Mouse (Mus musculus) MEL (cell line): ENCODE data around the gene Fam166a. TPM values are rescaled to one million over a fixed set of nuclear protein-coding genes. Genes with fewer than 3 reads are reported as not detected.

Experiments
- DNase-seq: peaks from one replicate; pipeline ENCODE4 v3.0.0; 2011; ENCODE audit warnings: low read depth, low spot score
- H3K27ac ChIP-seq: 2 replicates; pipeline ENCODE4 v1.5.1; 2012; ENCODE audit warnings: low read depth, mild to moderate bottlenecking, control low read depth, low read length, moderate library complexity; ENCODE audit not compliant: control insufficient read depth
- H3K27me3 ChIP-seq, 2 experiments: fragments of 150-350 bp in 1 of 2; sonication (generic) in 1 of 2; 2 replicates each; pipeline ENCODE4 v1.6.1; 2012; ENCODE audit warnings: low read length in 2 of 2, mild to moderate bottlenecking in 2 of 2, improper control_type of control experiment in 1 of 2, moderate library complexity in 1 of 2; ENCODE audit not compliant: insufficient read depth in 2 of 2, control insufficient read depth in 1 of 2
- H3K36me3 ChIP-seq, 2 experiments: 2 replicates each; pipeline ENCODE4 v1.6.1; 2012 to 2014; ENCODE audit warnings: low read length in 2 of 2, improper control_type of control experiment in 1 of 2, inconsistent platforms in 1 of 2, mild to moderate bottlenecking in 1 of 2; ENCODE audit not compliant: insufficient read depth in 2 of 2, control insufficient read depth in 1 of 2
- H3K4me1 ChIP-seq, 2 experiments: fragments of 150-350 bp in 1 of 2; sonication (generic) in 1 of 2; 2 replicates each; pipeline ENCODE4 v1.6.1; 2012; ENCODE audit warnings: low read length in 2 of 2, improper control_type of control experiment in 1 of 2, mild to moderate bottlenecking in 1 of 2; ENCODE audit not compliant: insufficient read depth in 2 of 2, control insufficient read depth in 1 of 2
- H3K4me3 ChIP-seq, 2 experiments: fragments of 150-350 bp in 1 of 2; sonication (generic) in 1 of 2; 2 replicates each; pipeline ENCODE4 v1.5.1; 2012; ENCODE audit warnings: low read depth in 2 of 2, low read length in 2 of 2, mild to moderate bottlenecking in 2 of 2, moderate library complexity in 2 of 2, control low read depth in 1 of 2, improper control_type of control experiment in 1 of 2; ENCODE audit not compliant: control insufficient read depth in 1 of 2, insufficient read depth in 1 of 2
- H3K79me2 ChIP-seq: 2 replicates; pipeline ENCODE4 v1.6.1; 2012; ENCODE audit warnings: mild to moderate bottlenecking, low read length, moderate library complexity; ENCODE audit not compliant: control insufficient read depth, poor library complexity, insufficient read depth
- H3K9ac ChIP-seq: 2 replicates; pipeline ENCODE4 v1.6.1; 2012; ENCODE audit warnings: low read depth, mild to moderate bottlenecking, control low read depth, low read length, moderate library complexity; ENCODE audit not compliant: control insufficient read depth, poor library complexity, severe bottlenecking
- H3K9me3 ChIP-seq: fragments of 150-350 bp; sonication (generic); replicated peaks from 2 replicates; pipeline ENCODE4 v1.6.1; 2012; ENCODE audit warnings: mild to moderate bottlenecking, low read length, improper control_type of control experiment, moderate library complexity; ENCODE audit not compliant: insufficient read depth
- BHLHE40 ChIP-seq: IDR thresholded peaks from 2 replicates; pipeline ENCODE4 v1.6.1; 2012; ENCODE audit warnings: low read depth, mild to moderate bottlenecking, inconsistent platforms, low read length, improper control_type of control experiment, borderline replicate concordance
- CHD1 ChIP-seq: IDR thresholded peaks from 2 replicates; pipeline ENCODE4 v1.6.1; 2012; ENCODE audit warnings: low read depth, mild to moderate bottlenecking, inconsistent platforms, low read length, improper control_type of control experiment
- CHD2 ChIP-seq: IDR thresholded peaks from 2 replicates; pipeline ENCODE4 v1.6.1; 2011; ENCODE audit warnings: low read length, improper control_type of control experiment
- EP300 ChIP-seq, 2 experiments: IDR thresholded peaks; 2 replicates each; pipeline ENCODE4 v1.6.1; 2011; ENCODE audit warnings: improper control_type of control experiment in 2 of 2, low read length in 2 of 2, low read depth in 1 of 2, mild to moderate bottlenecking in 1 of 2
- ETS1 ChIP-seq: IDR thresholded peaks from 2 replicates; pipeline ENCODE4 v1.6.1; 2012; ENCODE audit warnings: low read depth, mild to moderate bottlenecking, inconsistent platforms, low read length, improper control_type of control experiment, moderate library complexity
- GABPA ChIP-seq: IDR thresholded peaks from 2 replicates; pipeline ENCODE4 v1.6.1; 2012; ENCODE audit warnings: low read depth, mild to moderate bottlenecking, inconsistent platforms, low read length, improper control_type of control experiment, moderate library complexity
- GATA1 ChIP-seq: IDR thresholded peaks from 2 replicates; pipeline ENCODE4 v1.6.1; 2011; ENCODE audit warnings: low read depth, low read length, improper control_type of control experiment
- JUND ChIP-seq: IDR thresholded peaks from 2 replicates; pipeline ENCODE4 v1.6.1; 2011; ENCODE audit warnings: low read depth, mild to moderate bottlenecking, improper control_type of control experiment, low read length
- KAT2A ChIP-seq: conservative IDR thresholded peaks from 2 replicates; pipeline ENCODE4 v1.6.1; 2012; ENCODE audit warnings: low read depth, low read length, improper control_type of control experiment, inconsistent platforms
- MAFK ChIP-seq: IDR thresholded peaks from 2 replicates; pipeline ENCODE4 v1.6.1; 2011; ENCODE audit warnings: low read depth, mild to moderate bottlenecking, low read length, improper control_type of control experiment, borderline replicate concordance
- MAX ChIP-seq: IDR thresholded peaks from 2 replicates; pipeline ENCODE4 v1.6.1; 2011; ENCODE audit warnings: low read length, improper control_type of control experiment
- MAZ ChIP-seq: IDR thresholded peaks from 2 replicates; pipeline ENCODE4 v1.6.1; 2012; ENCODE audit warnings: low read depth, mild to moderate bottlenecking, inconsistent platforms, low read length, improper control_type of control experiment
- MEF2A ChIP-seq: IDR thresholded peaks from 2 replicates; pipeline ENCODE4 v1.6.1; 2014; ENCODE audit warnings: low read depth, mild to moderate bottlenecking, inconsistent platforms, low read length, improper control_type of control experiment; ENCODE audit not compliant: poor library complexity, insufficient replicate concordance, severe bottlenecking; ENCODE audit errors: extremely low read depth
- MXI1 ChIP-seq: IDR thresholded peaks from 2 replicates; pipeline ENCODE4 v1.6.1; 2011; ENCODE audit warnings: mild to moderate bottlenecking, low read depth, low read length, improper control_type of control experiment
- MYB ChIP-seq: IDR thresholded peaks from 2 replicates; pipeline ENCODE4 v1.6.1; 2011; ENCODE audit warnings: mild to moderate bottlenecking, low read depth, low read length, improper control_type of control experiment
- MYC ChIP-seq: IDR thresholded peaks from 2 replicates; pipeline ENCODE4 v1.6.1; 2011; ENCODE audit warnings: low read depth, mild to moderate bottlenecking, low read length, improper control_type of control experiment, moderate library complexity
- NRF1 ChIP-seq: IDR thresholded peaks from 2 replicates; pipeline ENCODE4 v1.6.1; 2014; ENCODE audit warnings: low read depth, mild to moderate bottlenecking, inconsistent platforms, low read length, improper control_type of control experiment, moderate library complexity; ENCODE audit not compliant: poor library complexity, insufficient read depth, severe bottlenecking
- POLR2A ChIP-seq, 2 experiments: IDR thresholded peaks; 2 replicates each; pipeline ENCODE4 v1.6.1; 2011 to 2012; ENCODE audit warnings: low read length in 2 of 2, mild to moderate bottlenecking in 2 of 2, control low read depth in 1 of 2, improper control_type of control experiment in 1 of 2, low read depth in 1 of 2, moderate library complexity in 1 of 2; ENCODE audit not compliant: control insufficient read depth in 1 of 2, insufficient read depth in 1 of 2, poor library complexity in 1 of 2
- POLR2AphosphoS2 ChIP-seq: IDR thresholded peaks from 2 replicates; pipeline ENCODE4 v1.6.1; 2011; ENCODE audit warnings: low read length, improper control_type of control experiment
- POLR2AphosphoS5 ChIP-seq: IDR thresholded peaks from 2 replicates; pipeline ENCODE4 v1.6.1; 2012; ENCODE audit warnings: low read depth, borderline replicate concordance, mild to moderate bottlenecking, inconsistent platforms, low read length, moderate library complexity, mixed read lengths
- RAD21 ChIP-seq: IDR thresholded peaks from 2 replicates; pipeline ENCODE4 v1.6.1; 2011; ENCODE audit warnings: mild to moderate bottlenecking, low read depth, low read length, improper control_type of control experiment
- SIN3A ChIP-seq: IDR thresholded peaks from 2 replicates; pipeline ENCODE4 v1.6.1; 2012; ENCODE audit warnings: low read length, improper control_type of control experiment, inconsistent platforms
- TAL1 ChIP-seq: IDR thresholded peaks from 2 replicates; pipeline ENCODE4 v1.6.1; 2012; ENCODE audit warnings: mild to moderate bottlenecking, inconsistent platforms, low read length, moderate library complexity, mixed read lengths
- TBP ChIP-seq: IDR thresholded peaks from 2 replicates; pipeline ENCODE4 v1.8.0; 2011; ENCODE audit warnings: low read depth, low read length, improper control_type of control experiment
- TCF12 ChIP-seq: IDR thresholded peaks from 2 replicates; pipeline ENCODE4 v1.6.1; 2014; ENCODE audit warnings: low read depth, mild to moderate bottlenecking, inconsistent platforms, low read length, improper control_type of control experiment, moderate library complexity
- UBTF ChIP-seq: IDR thresholded peaks from 2 replicates; pipeline ENCODE4 v1.6.1; 2012; ENCODE audit warnings: low read depth, mild to moderate bottlenecking, inconsistent platforms, low read length, improper control_type of control experiment, moderate library complexity, borderline replicate concordance; ENCODE audit not compliant: insufficient read depth
- USF1 ChIP-seq: IDR thresholded peaks from 2 replicates; pipeline ENCODE4 v1.6.1; 2014; ENCODE audit warnings: low read depth, mild to moderate bottlenecking, inconsistent platforms, low read length, improper control_type of control experiment, moderate library complexity
- ZC3H11A ChIP-seq: IDR thresholded peaks from 2 replicates; pipeline ENCODE4 v1.6.1; 2012; ENCODE audit warnings: low read depth, mild to moderate bottlenecking, inconsistent platforms, low read length, improper control_type of control experiment
- ZMIZ1 ChIP-seq: IDR thresholded peaks from 2 replicates; pipeline ENCODE4 v1.6.1; 2012; ENCODE audit warnings: low read depth, mild to moderate bottlenecking, inconsistent platforms, low read length, improper control_type of control experiment, moderate library complexity
- ZNF384 ChIP-seq: IDR thresholded peaks from 2 replicates; pipeline ENCODE4 v1.6.1; 2012; ENCODE audit warnings: low read depth, mild to moderate bottlenecking, inconsistent platforms, low read length, improper control_type of control experiment
- polyA plus RNA-seq, 2 experiments: library from polyadenylated mRNA; stranded (reverse) in 1 of 2; unstranded in 1 of 2; fragments of >175 nt in 1 of 2; fragments of >200 nt in 1 of 2; gene quantifications; 2 replicates each; pipeline versions ENCODE4 v1.2.1 to v1.2.4; 2012; ENCODE audit warnings: low replicate concordance in 2 of 2, low read depth in 1 of 2; ENCODE audit not compliant: insufficient read length in 2 of 2, insufficient read depth in 1 of 2, missing spikeins in 1 of 2
- total RNA-seq: library from RNA; depleted of rRNA; stranded (reverse); fragments of 300-350 nt; gene quantifications from 2 replicates; pipeline ENCODE4 v1.2.3, GENCODE M21; 2012

The Fam166a gene
- total and polyA plus RNA-seq, 3 experiments, result 1.1 to 15.6 TPM; not detected in 1

DNA sequence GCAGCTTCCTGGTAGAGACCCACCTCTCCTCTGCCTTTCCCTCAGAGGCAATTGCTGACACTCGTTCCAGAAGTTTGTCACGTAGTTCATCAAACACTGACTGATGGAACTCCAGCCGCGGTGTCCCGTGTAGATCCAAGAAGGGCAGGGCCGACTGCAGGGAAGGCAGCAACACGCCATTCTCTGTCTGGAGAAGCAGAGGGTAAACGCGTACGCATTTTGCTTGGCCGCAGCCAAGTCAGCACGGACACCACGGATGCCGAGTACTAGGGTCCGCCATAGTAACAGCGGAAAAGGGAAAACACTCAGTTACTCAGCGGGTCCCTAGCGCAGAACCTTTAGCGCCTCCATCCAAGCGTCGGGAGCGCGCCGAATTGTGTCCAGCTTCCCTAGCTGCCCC is 7.9 kb upstream of the Fam166a start:
- peaks cover 21% of the 10 kb centered on the region for H3K79me2 ChIP-seq
- H3K4me3 ChIP-seq, result peak overlapping the region; percentile 69 to 97
- H3K36me3 ChIP-seq, result peaks cover 2 to 11% of the 10 kb centered on the region in 2 experiments
- peak overlapping the region; percentile 76 for H3K27ac ChIP-seq
- H3K4me1 ChIP-seq, result peaks cover 6 to 17% of the 10 kb centered on the region in 2 experiments
- no peak for DNase-seq
- TF ChIP-seq MEF2A, result no peak
- TF ChIP-seq BHLHE40, result no peak
- TF ChIP-seq MAFK, result no peak
- TF ChIP-seq UBTF, result 0 out of 2 replicates have a peak, but pooled peaks have one; percentile 43
- no peak for TF ChIP-seq MAZ
- TF ChIP-seq RAD21, result no peak
- no peak for TF ChIP-seq TBP
- H3K9ac ChIP-seq, result peak overlapping the region; percentile 93
- H3K27me3 ChIP-seq, result no peaks in the 10 kb centered on the region
- H3K9me3 ChIP-seq, result no peaks in the 10 kb centered on the region

DNA sequence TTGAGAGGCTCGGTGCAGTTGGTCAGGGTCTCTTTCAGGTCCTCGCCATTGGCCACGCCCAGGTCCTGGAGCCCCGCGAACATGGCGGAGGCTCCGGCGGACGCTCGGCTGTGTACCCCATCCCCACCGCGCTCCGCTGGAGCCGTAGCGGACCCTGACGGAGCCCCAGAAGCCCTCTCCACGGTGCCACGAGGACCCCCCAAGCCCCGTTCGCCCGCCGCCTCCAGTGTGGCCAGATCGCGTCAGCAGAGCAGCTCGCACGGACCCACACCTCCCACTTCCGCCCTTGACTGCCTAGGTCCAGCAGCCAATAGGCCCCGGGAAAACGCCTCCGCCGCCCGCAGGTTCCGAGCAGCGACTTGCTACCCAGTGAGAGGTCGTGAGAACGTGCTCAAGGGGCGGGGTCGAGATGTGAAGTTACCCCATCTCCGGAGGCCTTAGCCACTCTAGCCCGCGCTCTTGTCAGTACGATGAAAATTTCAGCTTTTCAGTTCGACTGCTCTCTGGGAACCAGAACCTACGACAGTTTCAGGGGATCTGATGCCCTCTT is 7.3 kb upstream of the Fam166a start, which contains the start of gene Nelfb:
TSS of gene Nelfb (minus strand) at position 369 of the 550 bp plus-strand sequence.
- DNase-seq, result peak; percentile 98
- peak within 1 kb of the TSS; percentile 76 for H3K27ac ChIP-seq
- no peaks in the 10 kb centered on the region for H3K9me3 ChIP-seq
- peaks cover 6 to 17% of the 10 kb centered on the region in 2 experiments for H3K4me1 ChIP-seq
- H3K9ac ChIP-seq, result peak within 1 kb of the TSS; percentile 93
- peaks cover 21% of the 10 kb centered on the region for H3K79me2 ChIP-seq
- no peaks in the 10 kb centered on the region for H3K27me3 ChIP-seq
- H3K4me3 ChIP-seq, result peak within 1 kb of the TSS; percentile 69 to 97
- peaks cover 2 to 11% of the 10 kb centered on the region in 2 experiments; a peak in 3 of 4 replicates for H3K36me3 ChIP-seq
- TF ChIP-seq GABPA, result peak; percentile 58; the same call in 1 of the 2 replicates
- peak; percentile 82 for TF ChIP-seq MAZ
- TF ChIP-seq SIN3A, result peak; percentile 86
- TF ChIP-seq KAT2A, result peak; percentile 68; the same call in 1 of the 2 replicates
- no peak for TF ChIP-seq USF1
- no peak for TF ChIP-seq ZC3H11A
- TF ChIP-seq TAL1, result no peak
- TF ChIP-seq ZMIZ1, result peak; percentile 85
- no peak for TF ChIP-seq POLR2AphosphoS5
- peak; percentile 90; the same call in 1 of the 2 replicates for TF ChIP-seq MXI1
- no peak for TF ChIP-seq ETS1
- no peak for TF ChIP-seq CHD2
- TF ChIP-seq MYB, result no peak
- no peak for TF ChIP-seq GATA1
- TF ChIP-seq RAD21, result no peak
- no peak for TF ChIP-seq CHD1
- no peak for TF ChIP-seq UBTF
- TF ChIP-seq MYC, result peak; percentile 58
- no peak for TF ChIP-seq ZNF384
- TF ChIP-seq MAX, result peak; percentile 76; the same call in 1 of the 2 replicates
- peak; percentile 38; the same call in 1 of the 2 replicates for TF ChIP-seq NRF1
- peak; percentile 72 for TF ChIP-seq TCF12
- TF ChIP-seq EP300 (IDR thresholded peaks at IDR 0.05; ENCODE audit: low read depth in 1 of 2, low read length in 2 of 2), result no peak
- peak; percentile 83 to 96 for TF ChIP-seq POLR2A (IDR thresholded peaks at IDR 0.05; ENCODE audit: control insufficient read depth in 1 of 2, insufficient read depth in 1 of 2, low read depth in 1 of 2, low read length in 2 of 2, poor library complexity in 1 of 2)
- peak; percentile 56; the same call in 1 of the 2 replicates for TF ChIP-seq POLR2AphosphoS2
- no peak for TF ChIP-seq MAFK
- TF ChIP-seq JUND, result no peak
